Mouse (Mus musculus): ENCODE measurements around the gene Zdhhc22.

DNA sequence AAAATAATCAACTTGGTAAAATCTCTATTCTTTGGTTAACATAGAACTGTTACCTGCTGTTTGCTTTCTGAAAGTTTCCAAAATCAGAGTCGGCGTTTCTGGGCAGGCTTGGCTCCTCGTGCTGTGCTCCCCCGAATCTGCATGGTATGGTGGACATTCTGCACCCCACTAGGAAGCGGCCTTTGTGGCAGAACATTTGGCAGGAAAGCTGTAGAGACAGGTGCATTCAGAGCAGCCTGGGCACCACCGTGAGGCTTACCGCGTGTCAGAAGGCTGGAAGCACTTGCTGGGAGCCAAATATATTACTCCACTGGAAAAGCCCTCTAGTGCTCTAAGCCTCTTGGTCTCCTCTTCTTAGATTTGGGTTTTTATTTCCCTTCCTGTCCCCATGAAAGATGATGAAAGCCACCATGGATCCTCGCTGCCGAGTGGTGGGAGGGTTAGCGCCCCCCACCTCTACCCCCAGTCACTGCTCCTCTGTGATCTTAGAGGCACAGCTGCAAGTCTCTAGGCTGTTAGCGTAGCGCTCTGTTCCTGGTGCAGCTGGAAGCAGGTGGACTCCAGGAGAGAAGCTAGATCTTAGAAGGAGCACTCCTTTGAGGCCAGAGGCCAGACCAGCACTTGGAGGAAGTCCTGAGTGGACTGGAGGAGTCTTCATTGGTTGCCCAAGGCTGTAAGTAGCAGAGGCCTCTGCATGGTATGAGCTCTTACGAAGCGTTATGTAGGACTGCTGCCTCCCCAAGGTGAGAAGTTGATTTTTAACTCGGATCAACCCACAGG, 25.8 kb downstream of the Zdhhc22 start:
- TF ChIP-seq POLR2A (IDR thresholded peaks at IDR 0.05; ENCODE audit: control insufficient read depth, extremely low read depth, insufficient read depth, low read length, poor library complexity) (no peak), CTCF (IDR thresholded peaks at IDR 0.05; ENCODE audit: borderline replicate concordance, control insufficient read depth, extremely low read depth, insufficient read depth, low read length, poor library complexity) (no peak)
